Mouse (Mus musculus) kidney, adult 8-10 months (tissue): ENCODE measurements around the gene 4931409K22Rik.

ENCODE experiments used
- DNase-seq, 2 experiments: peaks; one replicate each; pipeline ENCODE4 v3.0.0; 2022

4931409K22Rik gene

DNA sequence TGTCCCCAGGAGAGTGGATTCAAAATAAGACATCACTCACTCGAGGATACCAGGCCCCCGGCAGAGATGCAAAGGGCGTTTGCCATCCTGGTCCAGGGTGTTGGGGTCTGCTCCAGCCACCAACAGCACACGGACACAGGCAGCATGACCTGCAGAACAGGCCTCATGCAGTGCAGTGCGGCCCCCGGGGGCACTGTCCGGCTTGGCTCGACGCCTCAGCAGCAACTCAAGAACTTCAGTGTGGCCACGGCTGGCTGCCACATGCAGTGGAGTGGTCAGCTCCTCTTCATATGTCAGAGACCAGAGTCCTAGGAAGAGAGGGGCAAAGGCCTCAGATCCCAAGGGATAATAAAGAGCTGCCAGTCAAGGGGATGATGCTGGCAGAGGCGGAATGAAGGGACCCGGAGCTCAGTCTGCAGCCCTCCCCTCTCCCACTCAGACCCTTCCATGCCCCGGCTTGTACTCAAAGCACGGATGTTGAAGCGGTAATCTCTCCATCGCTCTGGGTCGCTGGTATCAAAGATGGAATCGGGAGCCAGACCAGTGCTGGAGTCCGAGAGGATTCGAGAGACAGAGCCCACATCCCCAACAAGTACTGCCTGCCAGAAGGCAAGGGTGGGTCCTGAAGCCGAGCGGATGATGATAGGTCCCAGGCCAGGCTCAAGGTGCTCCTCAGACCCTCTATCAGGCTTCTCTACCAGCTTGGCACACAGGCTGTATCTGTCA, 16.9 kb downstream of the 4931409K22Rik start:
- no peak for DNase-seq

- no peak for DNase-seq
These were observed 19.0 kb downstream of the 4931409K22Rik start for GRCm38 (mm10) chr5:24537618-24538017.

GRCm38 (mm10) chr5:24536511-24536910, 20.1 kb downstream of the 4931409K22Rik start:
- no peak for DNase-seq

- DNase-seq: peak; percentile 16 to 22
These were observed 20.9 kb downstream of the 4931409K22Rik start for GRCm38 (mm10) chr5:24535731-24536130.

GRCm38 (mm10) chr5:24534292-24534691, 22.3 kb downstream of the 4931409K22Rik start:
- DNase-seq: peak in 1 of 2 experiments; percentile 19

DNA sequence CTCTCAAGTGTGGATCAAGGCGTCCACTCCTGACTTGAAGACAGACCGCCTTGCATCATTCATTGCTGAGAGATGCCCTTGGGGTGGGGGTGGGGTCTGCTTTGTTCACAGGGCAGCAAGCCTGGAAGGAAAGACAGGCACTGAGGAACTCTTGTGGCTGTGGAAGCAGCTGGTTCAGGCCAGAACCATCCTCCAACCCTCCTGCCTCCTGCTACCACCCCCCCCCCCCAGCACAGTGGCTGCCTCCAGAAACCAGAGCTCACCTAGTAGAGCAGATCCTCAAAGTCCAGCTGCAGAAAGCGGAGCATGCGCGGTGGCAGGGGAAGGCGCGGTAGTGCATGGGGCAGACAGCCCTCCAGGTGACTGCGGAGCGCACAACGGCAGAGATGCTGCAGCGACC, 23.2 kb downstream of the 4931409K22Rik start:
- DNase-seq: no peak

- DNase-seq: peak; percentile 83 to 94
These were observed 26.4 kb downstream of the 4931409K22Rik start for GRCm38 (mm10) chr5:24530042-24530689.

- no peak for DNase-seq
These were observed 28.8 kb downstream of the 4931409K22Rik start for GRCm38 (mm10) chr5:24527780-24528179.

GRCm38 (mm10) chr5:24526889-24527230, 29.7 kb downstream of the 4931409K22Rik start, which contains the start of gene Gbx1:
Gbx1 (minus strand) TSS chr5:24527202.
- no peak for DNase-seq

DNA sequence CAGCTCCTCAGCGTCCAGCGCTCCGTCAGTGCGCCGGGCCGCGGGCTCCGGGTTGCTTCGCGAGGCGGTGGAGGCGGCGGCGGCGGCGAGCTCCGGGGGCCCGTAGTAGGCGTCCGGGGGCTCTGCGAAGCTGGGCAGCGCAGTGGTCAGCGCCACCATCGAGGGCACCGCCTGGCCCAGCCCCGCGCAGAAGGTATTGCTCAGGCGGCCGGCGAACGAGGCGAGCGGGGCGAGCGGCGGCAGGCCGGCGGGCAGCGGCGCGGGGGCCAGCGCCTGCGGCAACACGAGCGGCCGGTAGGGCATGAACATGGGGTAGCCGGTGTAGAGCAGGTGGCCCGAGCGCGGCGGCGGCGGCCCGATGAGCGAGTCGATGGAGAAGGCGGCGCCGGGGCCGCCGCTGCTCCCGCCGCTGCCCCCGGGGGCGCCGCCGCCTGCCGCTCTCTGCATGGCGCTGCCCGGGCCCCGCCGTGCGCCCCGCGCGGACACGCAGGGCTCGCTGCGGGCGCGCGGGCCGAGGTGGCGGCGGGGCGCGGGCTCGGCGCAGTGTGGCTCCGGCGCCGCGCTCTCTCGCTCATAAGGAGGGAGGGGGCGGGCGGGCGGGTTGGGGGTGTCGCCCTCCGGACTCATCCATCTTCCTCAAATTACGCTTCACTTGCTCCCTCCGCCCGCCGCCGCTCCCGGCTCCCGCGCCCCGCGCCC, 30.3 kb downstream of the 4931409K22Rik start:
- DNase-seq: no peak

DNA sequence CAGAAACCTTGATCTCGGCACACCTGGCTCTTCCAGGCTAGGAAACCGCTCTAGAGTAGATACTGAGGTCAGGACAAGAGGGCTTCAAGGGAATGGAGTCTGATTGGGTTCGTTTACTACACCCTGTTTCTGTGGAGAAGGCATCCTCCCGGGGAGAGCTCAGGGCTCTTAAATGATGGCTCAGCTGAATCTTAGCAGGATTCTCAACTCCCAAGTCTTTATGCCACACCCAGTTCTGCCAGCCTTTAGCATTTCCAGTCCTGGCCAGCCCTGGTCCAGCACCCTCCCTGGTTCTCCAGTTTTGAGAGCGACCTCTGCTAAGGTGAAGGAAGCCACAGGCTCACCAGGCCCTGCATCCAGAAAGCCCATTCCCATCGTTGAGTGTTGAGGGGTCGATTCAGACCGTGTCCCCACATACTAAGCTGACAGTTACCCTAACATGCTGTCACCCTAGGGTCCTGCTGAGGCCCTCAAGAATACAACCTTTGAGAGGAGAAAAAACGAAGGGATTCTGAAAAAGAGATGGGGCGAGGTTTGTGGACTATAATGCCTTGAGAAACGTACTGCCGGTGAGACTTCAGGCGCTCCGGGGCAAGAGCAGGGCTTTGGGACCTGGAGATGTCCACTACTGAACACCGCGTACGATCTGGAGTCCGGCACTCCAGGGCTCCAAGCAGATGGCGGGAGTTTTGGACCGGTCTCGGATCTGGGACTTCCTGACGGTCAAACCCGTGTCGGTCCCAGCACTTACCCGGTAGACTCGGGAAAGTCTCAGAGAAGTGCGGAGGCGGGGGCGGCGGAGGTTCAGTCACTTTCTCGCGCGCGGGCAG, 31.0 kb downstream of the 4931409K22Rik start:
- no peak for DNase-seq

GRCm38 (mm10) chr5:24524522-24524921, 32.1 kb downstream of the 4931409K22Rik start:
- DNase-seq: no peak

GRCm38 (mm10) chr5:24523806-24524205, 32.8 kb downstream of the 4931409K22Rik start:
- no peak for DNase-seq

- no peak for DNase-seq
These were observed 35.2 kb downstream of the 4931409K22Rik start for GRCm38 (mm10) chr5:24521366-24521765.

DNA sequence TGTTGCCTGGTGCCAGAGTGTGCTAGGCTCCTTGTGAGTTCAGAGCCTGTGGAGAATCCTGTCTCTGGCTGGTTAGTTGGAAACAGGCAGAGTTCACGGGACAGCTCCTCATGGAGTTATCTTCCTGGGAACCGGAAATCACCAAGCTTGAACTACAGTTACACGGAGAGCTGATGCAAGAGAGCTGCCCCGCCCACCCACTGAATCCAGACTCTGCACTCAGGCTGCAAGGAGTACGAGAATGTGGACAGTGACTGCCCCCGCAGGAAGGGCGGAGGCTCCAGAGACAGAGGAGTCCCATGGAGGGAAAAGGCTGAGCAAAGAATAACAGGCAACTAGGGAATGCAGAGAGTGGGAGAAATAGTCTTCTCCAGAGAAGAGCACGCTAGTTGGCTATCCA, 44.3 kb downstream of the 4931409K22Rik start:
- DNase-seq: no peak

GRCm38 (mm10) chr5:24510635-24511034, 46.0 kb downstream of the 4931409K22Rik start:
- DNase-seq: peak in 1 of 2 experiments; percentile 52

GRCm38 (mm10) chr5:24508406-24508805, 48.2 kb downstream of the 4931409K22Rik start:
- DNase-seq: no peak

DNA sequence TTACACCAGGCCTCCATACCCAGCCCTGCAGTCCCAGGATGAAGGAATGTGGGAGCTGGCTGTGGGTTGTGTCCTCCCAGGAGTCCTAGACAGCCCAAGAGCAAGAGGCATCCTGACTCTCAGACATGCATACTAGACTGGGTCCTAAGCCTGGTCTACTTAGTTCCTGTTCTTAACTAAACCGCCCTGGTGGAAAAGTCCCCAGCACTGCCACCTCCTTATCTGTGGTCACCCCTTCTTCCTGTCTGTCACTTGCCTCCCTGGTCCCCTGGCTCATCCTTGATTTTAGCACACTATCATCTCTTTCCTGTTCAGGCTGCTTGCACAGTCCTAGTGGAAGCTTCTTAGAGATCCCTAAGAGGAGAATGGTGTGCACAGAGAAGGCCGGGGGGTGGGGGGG, 51.1 kb downstream of the 4931409K22Rik start:
- DNase-seq: no peak

DNA sequence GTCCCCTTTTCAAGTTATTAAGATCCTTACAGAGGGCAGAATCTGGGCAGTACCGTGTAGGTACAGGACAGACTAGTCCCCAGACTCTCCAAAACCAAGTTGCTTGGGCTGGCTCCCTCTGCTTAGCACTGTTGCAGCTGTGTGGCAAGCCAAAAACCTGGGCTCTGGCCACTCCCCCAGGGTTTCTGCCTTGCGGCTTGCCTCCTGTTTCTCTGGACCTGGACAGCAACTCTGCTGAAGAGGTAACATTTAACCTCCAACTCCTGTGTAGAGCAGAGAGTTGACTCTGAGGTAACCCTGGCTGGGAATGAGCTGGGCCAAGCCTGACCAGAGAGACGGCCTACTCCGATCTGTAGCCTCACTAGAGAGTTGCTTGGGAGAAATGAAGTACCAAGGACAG, 53.8 kb downstream of the 4931409K22Rik start:
- DNase-seq: peak; percentile 44 to 63

- no peak for DNase-seq
These were observed 55.8 kb downstream of the 4931409K22Rik start for GRCm38 (mm10) chr5:24500851-24501250.

DNA sequence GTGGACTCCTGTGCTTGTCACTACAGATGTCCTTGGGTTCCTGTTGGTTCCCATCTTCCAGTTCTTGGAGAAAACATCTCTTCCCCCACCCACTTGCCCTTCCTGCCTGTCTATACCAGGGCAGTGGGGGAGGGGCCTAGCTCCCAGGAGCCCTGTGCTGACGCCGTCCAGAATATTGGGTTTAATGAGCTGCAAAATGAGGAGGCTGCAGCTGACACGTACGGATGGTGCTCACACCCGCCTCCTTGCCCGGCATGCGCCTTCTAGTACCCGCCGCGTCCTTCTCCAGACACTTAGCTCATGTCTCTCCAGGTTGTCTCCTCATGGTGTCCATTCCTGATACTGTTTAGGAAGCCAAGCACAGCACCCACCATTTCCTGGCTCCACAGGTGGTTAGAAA, 57.5 kb downstream of the 4931409K22Rik start:
- no peak for DNase-seq

GRCm38 (mm10) chr5:24497526-24497925, 59.1 kb downstream of the 4931409K22Rik start:
- DNase-seq: no peak

DNA sequence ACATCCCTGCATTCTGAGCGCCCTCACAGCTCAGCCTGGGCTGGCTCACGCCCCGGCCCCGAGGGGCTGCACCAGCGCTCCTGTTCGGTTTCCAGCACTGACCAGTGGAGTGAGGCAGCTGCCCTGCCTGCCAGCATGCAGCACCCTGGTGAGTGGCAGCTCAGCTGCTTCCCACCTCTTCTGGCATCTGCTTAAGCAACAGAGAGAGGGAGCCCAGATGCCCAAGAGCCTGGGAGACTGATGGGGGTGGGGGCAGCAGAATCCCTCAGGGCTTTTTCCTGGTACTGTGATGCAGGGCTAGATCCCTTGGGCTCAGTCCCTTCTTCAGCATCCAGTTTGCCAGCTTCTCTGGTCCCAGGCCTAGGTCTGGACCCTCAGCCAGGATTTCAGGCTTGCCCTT, 59.9 kb downstream of the 4931409K22Rik start:
- no peak for DNase-seq
